Mouse (Mus musculus) MEL (cell line): ENCODE data around the gene Bpgm.

Experiments
- ETS1 ChIP-seq: IDR thresholded peaks from 2 replicates; pipeline ENCODE4 v1.6.1; 2012; ENCODE audit warnings: low read depth, mild to moderate bottlenecking, inconsistent platforms, low read length, improper control_type of control experiment, moderate library complexity
- MYC ChIP-seq: IDR thresholded peaks from 2 replicates; pipeline ENCODE4 v1.6.1; 2011; ENCODE audit warnings: low read depth, mild to moderate bottlenecking, low read length, improper control_type of control experiment, moderate library complexity

DNA sequence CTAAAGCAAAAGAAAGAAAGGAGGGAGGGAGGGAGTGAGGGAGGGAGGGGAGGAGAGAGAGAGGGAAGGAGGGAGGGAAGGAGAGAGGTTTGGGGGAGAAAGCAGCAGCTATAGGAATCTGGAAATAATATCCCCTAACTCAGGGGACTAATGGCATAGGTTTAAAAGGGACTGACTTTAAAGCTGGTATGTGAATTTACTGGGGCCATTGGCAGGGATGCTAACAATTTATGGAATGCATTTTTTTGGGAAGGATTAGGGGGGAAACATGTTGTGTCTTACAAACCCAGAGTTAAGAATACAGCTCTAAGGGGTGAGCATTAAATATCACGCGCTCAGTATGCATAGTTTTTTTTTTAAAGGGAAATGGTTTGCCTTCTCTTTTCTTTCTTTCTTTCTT lies 44.5 kb downstream of the Bpgm start:
- TF ChIP-seq MYC (no peak), ETS1 (no peak)
